Mouse (Mus musculus) E14TG2a.4 (cell line): ENCODE results near the gene Ttc7.

Experiments
- CTCF ChIP-seq: conservative IDR thresholded peaks from 2 replicates; pipeline ENCODE4 v1.5.1; 2014; ENCODE audit warnings: low read length
- NANOG ChIP-seq: IDR thresholded peaks from 2 replicates; pipeline ENCODE4 v1.6.1; 2014; ENCODE audit warnings: borderline replicate concordance, low read length, mixed read lengths
- POU5F1 ChIP-seq: IDR thresholded peaks from 2 replicates; pipeline ENCODE4 v1.6.1; 2014; ENCODE audit warnings: low read length, borderline replicate concordance

GRCm38 (mm10) chr17:87263401-87263800 lies 19.3 kb upstream of the Ttc7 start:
- no peak for TF ChIP-seq CTCF
- TF ChIP-seq NANOG = no peak
- TF ChIP-seq POU5F1 = no peak
